Comparison of ENCODE assay signal across 26 mouse cellular contexts in the genomic region with DNA sequence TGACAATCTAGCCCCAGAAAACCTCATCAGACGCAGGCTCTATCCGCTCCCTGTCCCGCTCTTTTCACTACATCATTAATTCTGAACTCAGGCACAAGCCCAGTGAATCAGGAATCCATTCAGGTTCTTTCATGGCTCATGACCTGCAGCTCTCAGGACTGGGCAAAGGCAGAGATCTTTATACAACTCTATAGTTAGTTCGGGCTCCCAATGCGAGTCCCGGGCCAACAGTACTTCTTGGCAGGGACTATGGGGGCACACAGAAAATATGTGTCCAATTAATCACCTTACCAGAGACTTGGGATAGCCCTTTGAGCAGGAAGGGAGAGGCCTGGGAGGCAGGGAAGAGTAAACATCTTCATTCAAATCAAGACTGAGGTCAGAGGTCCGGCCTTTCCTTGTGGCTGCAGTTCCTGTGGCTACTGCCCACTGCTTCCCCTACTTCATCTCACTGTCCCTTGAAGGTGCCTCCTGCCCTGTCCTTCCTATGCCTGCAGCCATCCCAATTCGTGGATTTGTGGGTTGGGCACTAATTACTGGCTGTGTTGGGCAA.
A peak's percentile ranks its signal among the peaks of the same experiment; 100 is the strongest.
DNase-seq lines count a peak whose midpoint lies in the region; ATAC-seq lines count a peak whose summit lies in the region.
"Had no signal": no experiment of that assay in that cellular context is flagged by ENCODE, and none has a peak within 500 bp of the region (broad histone marks: within the 10 kb centered on the region; RNA-seq: fewer than 3 reads in every experiment).

No protein-coding gene starts in this region.

- H3K9ac ChIP-seq in forebrain, embryonic 16.5 days (replicated peaks; ENCODE audit: low read depth, low read length), result no peak overlapping the region
- no peak overlapping the region for H3K9ac ChIP-seq in forebrain, embryonic 12.5 days
- H3K9ac ChIP-seq in limb, embryonic 12.5 days (replicated peaks), result no peak overlapping the region
- H3K9ac ChIP-seq: embryonic facial prominence, embryonic 12.5 days; heart, embryonic 12.5 days; lung, embryonic 14.5 days; midbrain, embryonic 15.5 days; neural tube, embryonic 13.5 days had no signal

- no peaks in the 10 kb centered on the region for H3K9me3 ChIP-seq in forebrain, embryonic 16.5 days (ENCODE audit: control insufficient read depth, low read length)
- no peaks in the 10 kb centered on the region for H3K9me3 ChIP-seq in forebrain, embryonic 12.5 days
- no peaks in the 10 kb centered on the region for H3K9me3 ChIP-seq in limb, embryonic 12.5 days
- H3K9me3 ChIP-seq in limb, embryonic 10.5 days (replicated peaks), result no peaks in the 10 kb centered on the region
- H3K9me3 ChIP-seq: embryonic facial prominence, embryonic 12.5 days; heart, embryonic 12.5 days; midbrain, embryonic 15.5 days; neural tube, embryonic 13.5 days had no signal

- no peaks in the 10 kb centered on the region for H3K27me3 ChIP-seq in forebrain, embryonic 16.5 days (replicated peaks; ENCODE audit: control insufficient read depth, insufficient read depth, low read length)
- no peaks in the 10 kb centered on the region for H3K27me3 ChIP-seq in forebrain, embryonic 12.5 days
- H3K27me3 ChIP-seq in limb, embryonic 12.5 days, result no peaks in the 10 kb centered on the region
- H3K27me3 ChIP-seq in limb, embryonic 10.5 days (ENCODE audit: low read depth, poor library complexity, severe bottlenecking), result no peaks in the 10 kb centered on the region
- H3K27me3 ChIP-seq: embryonic facial prominence, embryonic 12.5 days; heart, embryonic 12.5 days; midbrain, embryonic 15.5 days; neural tube, embryonic 13.5 days had no signal

- WGBS in forebrain, embryonic 16.5 days, result 70% methylated on average over 8 of the region's 8 CpGs
- 82% methylated on average over 8 of the region's 8 CpGs for WGBS in forebrain, embryonic 12.5 days
- 78% methylated on average over 8 of the region's 8 CpGs for WGBS in limb, embryonic 12.5 days
- WGBS in limb, embryonic 10.5 days, result 80% methylated on average over 8 of the region's 8 CpGs

- H3K4me2 ChIP-seq in forebrain, embryonic 16.5 days (ENCODE audit: low read length), result no peak overlapping the region
- H3K4me2 ChIP-seq in forebrain, embryonic 12.5 days, result no peak overlapping the region
- no peak overlapping the region for H3K4me2 ChIP-seq in limb, embryonic 12.5 days
- H3K4me2 ChIP-seq: embryonic facial prominence, embryonic 12.5 days; heart, embryonic 12.5 days; liver, embryonic 11.5 days; lung, embryonic 14.5 days; midbrain, embryonic 15.5 days; neural tube, embryonic 13.5 days had no signal

- H3K4me1 ChIP-seq in forebrain, embryonic 16.5 days (replicated peaks; ENCODE audit: control insufficient read depth, insufficient read depth, low read length), result no peaks in the 10 kb centered on the region
- H3K4me1 ChIP-seq in forebrain, embryonic 12.5 days, result no peaks in the 10 kb centered on the region
- peaks cover 20% of the 10 kb centered on the region for H3K4me1 ChIP-seq in limb, embryonic 12.5 days (replicated peaks)
- peaks cover 26% of the 10 kb centered on the region for H3K4me1 ChIP-seq in limb, embryonic 10.5 days
- H3K4me1 ChIP-seq: midbrain, embryonic 15.5 days; neural tube, embryonic 13.5 days had no signal

- no peak for DNase-seq in limb, embryonic 10.5 days (ENCODE audit: low spot score)
- peak; percentile 0 to 23 for DNase-seq in kidney, postnatal 36 days
- DNase-seq in lung, postnatal 14 days, result peak; percentile 9
- no peak for DNase-seq in urinary bladder, postnatal 14 days (ENCODE audit: low spot score)
- DNase-seq: cerebellum, adult 11-12 months; cerebellum, postnatal 14 days; gastrocnemius, postnatal 10 days; heart, adult 11 months; heart, postnatal 10 days; lung, embryonic 14.5 days; retina, postnatal 1 day; right cerebral cortex, postnatal 25 days; spleen, adult 18-20 months had no signal

- ATAC-seq in forebrain, embryonic 16.5 days, result peak; percentile 57; the same call in 1 of the 2 replicates
- ATAC-seq in forebrain, embryonic 12.5 days (ENCODE audit: low FRiP score), result no peak
- no peak for ATAC-seq in limb, embryonic 12.5 days (ENCODE audit: insufficient number of reproducible peaks, insufficient read depth, low FRiP score, low TSS enrichment, low read depth)
- no peak for ATAC-seq in granulocyte monocyte progenitor cell, adult 5-6 weeks (replicated peaks; ENCODE audit: poor library complexity, severe bottlenecking)
- ATAC-seq: forebrain, embryonic 14.5 days; intestine, postnatal 0 days; midbrain, embryonic 15.5 days had no signal

- H3K36me3 ChIP-seq in forebrain, embryonic 16.5 days (ENCODE audit: control insufficient read depth, insufficient read depth), result no peaks in the 10 kb centered on the region
- H3K36me3 ChIP-seq in forebrain, embryonic 12.5 days (replicated peaks), result no peaks in the 10 kb centered on the region
- no peaks in the 10 kb centered on the region for H3K36me3 ChIP-seq in limb, embryonic 12.5 days
- H3K36me3 ChIP-seq in limb, embryonic 10.5 days, result no peaks in the 10 kb centered on the region
- H3K36me3 ChIP-seq: embryonic facial prominence, embryonic 12.5 days; heart, embryonic 12.5 days; midbrain, embryonic 15.5 days; neural tube, embryonic 13.5 days had no signal

- no peak overlapping the region for H3K27ac ChIP-seq in forebrain, embryonic 16.5 days (ENCODE audit: low read length)
- no peak overlapping the region for H3K27ac ChIP-seq in forebrain, embryonic 12.5 days
- 0 out of 2 replicates have a peak overlapping the region, but pooled peaks have one; percentile 35 for H3K27ac ChIP-seq in limb, embryonic 12.5 days
- no peak overlapping the region for H3K27ac ChIP-seq in limb, embryonic 10.5 days
- H3K27ac ChIP-seq: embryonic facial prominence, embryonic 12.5 days; midbrain, embryonic 15.5 days; neural tube, embryonic 13.5 days had no signal

- no peak overlapping the region for H3K4me3 ChIP-seq in forebrain, embryonic 16.5 days (replicated peaks; ENCODE audit: low read length)
- no peak overlapping the region for H3K4me3 ChIP-seq in forebrain, embryonic 12.5 days (replicated peaks)
- H3K4me3 ChIP-seq in limb, embryonic 12.5 days (replicated peaks), result no peak overlapping the region
- no peak overlapping the region for H3K4me3 ChIP-seq in limb, embryonic 10.5 days
- H3K4me3 ChIP-seq: embryonic facial prominence, embryonic 12.5 days; erythroblast, embryonic 14.5 days; heart, embryonic 12.5 days; midbrain, embryonic 15.5 days; myocyte; neural tube, embryonic 13.5 days had no signal

Comparison
In these comparisons a context has a peak if more than half of its experiments do, and no peak if none do; other contexts are left out.
1. DNase-seq: peak in kidney, postnatal 36 days (2 of 2) and lung, postnatal 14 days (single experiment); none in limb, embryonic 10.5 days (single experiment) and urinary bladder, postnatal 14 days (single experiment).